Mouse (Mus musculus) spleen, adult 12 weeks (tissue): ENCODE results near the gene Arcn1.

Experiments
- DNase-seq: peaks from one replicate; pipeline ENCODE4 v3.0.0; 2022; ENCODE audit warnings: low spot score

The Arcn1 gene

GRCm38 (mm10) chr9:44719632-44720357 lies 47.9 kb downstream of the Arcn1 start:
- no peak for DNase-seq

GRCm38 (mm10) chr9:44718937-44719631 lies 48.6 kb downstream of the Arcn1 start:
- DNase-seq, result no peak

GRCm38 (mm10) chr9:44717822-44718242 lies 49.8 kb downstream of the Arcn1 start:
- DNase-seq, result no peak

- DNase-seq, result no peak
Measured at GRCm38 (mm10) chr9:44716997-44717821, 50.4 kb downstream of the Arcn1 start.

- DNase-seq, result no peak
Measured at GRCm38 (mm10) chr9:44715705-44716362, 51.8 kb downstream of the Arcn1 start.

GRCm38 (mm10) chr9:44715109-44715508 lies 52.5 kb downstream of the Arcn1 start:
- DNase-seq, result no peak

- no peak for DNase-seq
Measured at GRCm38 (mm10) chr9:44713574-44713973, 54.1 kb downstream of the Arcn1 start.

- DNase-seq, result no peak
Measured at GRCm38 (mm10) chr9:44713080-44713479, 54.6 kb downstream of the Arcn1 start.

GRCm38 (mm10) chr9:44711602-44712001 lies 56.0 kb downstream of the Arcn1 start:
- DNase-seq, result no peak

- DNase-seq, result no peak
Measured at GRCm38 (mm10) chr9:44710213-44710612, 57.4 kb downstream of the Arcn1 start.

- no peak for DNase-seq
Measured at GRCm38 (mm10) chr9:44709600-44709999, 58.0 kb downstream of the Arcn1 start.

- DNase-seq, result no peak
Measured at GRCm38 (mm10) chr9:44708925-44709324, 58.7 kb downstream of the Arcn1 start.

GRCm38 (mm10) chr9:44708429-44708765 lies 59.2 kb downstream of the Arcn1 start:
- no peak for DNase-seq

- DNase-seq, result no peak
Measured at GRCm38 (mm10) chr9:44707749-44708428, 59.8 kb downstream of the Arcn1 start.

GRCm38 (mm10) chr9:44699730-44700129 lies 67.9 kb downstream of the Arcn1 start:
- DNase-seq, result no peak

- DNase-seq, result no peak
Measured at GRCm38 (mm10) chr9:44699196-44699595, 68.4 kb downstream of the Arcn1 start.

- DNase-seq, result no peak
Measured at GRCm38 (mm10) chr9:44697866-44698265, 69.8 kb downstream of the Arcn1 start.

GRCm38 (mm10) chr9:44693071-44693470 lies 74.6 kb downstream of the Arcn1 start:
- no peak for DNase-seq

- no peak for DNase-seq
Measured at GRCm38 (mm10) chr9:44691671-44692520, 75.7 kb downstream of the Arcn1 start.
